Mouse (Mus musculus) small intestine, adult 2 months (tissue): ENCODE measurements at regions not wholly inside any gene's neighbourhood (a gene's known extent, or its start where the extent isn't known, plus 50 kb on each side); places are given as distances from the start of the nearest gene placed in this dataset.

Experiments used
- H3K27ac ChIP-seq: fragments of 200-500 bp; 2 replicates; pipeline ENCODE4 v1.5.1; 2012; ENCODE audit warnings: low read depth, low read length, control low read depth, inconsistent platforms; ENCODE audit not compliant: insufficient read depth
- H3K27me3 ChIP-seq: fragments of 200-500 bp; 2 replicates; pipeline ENCODE4 v1.6.1; 2012; ENCODE audit warnings: mild to moderate bottlenecking, moderate library complexity, low read length, inconsistent platforms; ENCODE audit not compliant: control insufficient read depth, insufficient read depth
- H3K36me3 ChIP-seq: fragments of 200-500 bp; 2 replicates; pipeline ENCODE4 v1.6.1; 2012; ENCODE audit warnings: mild to moderate bottlenecking, low read length, control low read depth, inconsistent platforms; ENCODE audit not compliant: control insufficient read depth, insufficient read depth
- H3K4me1 ChIP-seq: fragments of 200-500 bp; 2 replicates; pipeline ENCODE4 v1.6.1; 2012; ENCODE audit warnings: low read length, inconsistent platforms, mixed read lengths; ENCODE audit not compliant: control insufficient read depth, insufficient read depth, insufficient read length
- H3K4me3 ChIP-seq: fragments of 200-500 bp; 2 replicates; pipeline ENCODE4 v1.5.1; 2012; ENCODE audit warnings: low read depth, mild to moderate bottlenecking, control low read depth, inconsistent platforms, low read length, moderate library complexity
- CTCF ChIP-seq: fragments of 200-500 bp; IDR thresholded peaks from 2 replicates; pipeline ENCODE4 v1.5.1; 2012; ENCODE audit warnings: low read depth, mild to moderate bottlenecking, control low read depth, inconsistent platforms, low read length, moderate library complexity, mixed read lengths; ENCODE audit not compliant: insufficient replicate concordance, insufficient read length; ENCODE audit errors: extremely low read depth
- POLR2A ChIP-seq: fragments of 200-500 bp; IDR thresholded peaks from 2 replicates; pipeline ENCODE4 v1.6.1; 2012; ENCODE audit warnings: low read depth, mild to moderate bottlenecking, control low read depth, inconsistent platforms, low read length, moderate library complexity
- WGBS: fragments of 180-500 bp; shearing (Covaris S2); methylation state at CpG from one replicate; pipeline ENCODE4 v1.1.7; 2018; 5-methylcytosine and 5-hydroxymethylcytosine counted together

- H3K36me3 ChIP-seq: no peaks in the 10 kb centered on the region
- H3K27me3 ChIP-seq: no peaks in the 10 kb centered on the region
- 57% methylated on average over 7 of the region's 7 CpGs for WGBS
- no peak for TF ChIP-seq POLR2A
- no peak for TF ChIP-seq CTCF
- no peaks in the 10 kb centered on the region for H3K4me1 ChIP-seq
- H3K27ac ChIP-seq: no peak overlapping the region
- H3K4me3 ChIP-seq: no peak overlapping the region
Measured at GRCm38 (mm10) chr17:10001071-10001591, 318.5 kb downstream of the Qk start.

- no peak overlapping the region for H3K4me3 ChIP-seq
- no peaks in the 10 kb centered on the region for H3K4me1 ChIP-seq
- no peak overlapping the region for H3K27ac ChIP-seq
- 67% methylated on average over 5 of the region's 5 CpGs for WGBS
- no peaks in the 10 kb centered on the region for H3K27me3 ChIP-seq
- H3K36me3 ChIP-seq: no peaks in the 10 kb centered on the region
- TF ChIP-seq POLR2A (no peak), CTCF (no peak)
Measured at GRCm38 (mm10) chr17:9995321-9995720, 324.3 kb downstream of the Qk start.

- H3K27ac ChIP-seq: no peak overlapping the region
- no peaks in the 10 kb centered on the region for H3K36me3 ChIP-seq
- 96% methylated on average over 1 of the region's 1 CpGs for WGBS
- no peak for TF ChIP-seq CTCF
- TF ChIP-seq POLR2A: no peak
- no peaks in the 10 kb centered on the region for H3K4me1 ChIP-seq
- no peaks in the 10 kb centered on the region for H3K27me3 ChIP-seq
- H3K4me3 ChIP-seq: no peak overlapping the region
Measured at GRCm38 (mm10) chr17:9990744-9991143, 321.2 kb upstream of the Pabpc6 start.

GRCm38 (mm10) chr17:9981273-9981672, 311.8 kb upstream of the Pabpc6 start:
- TF ChIP-seq CTCF: no peak
- TF ChIP-seq POLR2A: no peak
- Histone ChIP-seq H3K27ac (no peak overlapping the region), H3K36me3 (no peaks in the 10 kb centered on the region), H3K4me1 (no peaks in the 10 kb centered on the region), H3K27me3 (no peaks in the 10 kb centered on the region), H3K4me3 (no peak overlapping the region)
- 82% methylated on average over 3 of the region's 3 CpGs for WGBS

- 76% methylated on average over 4 of the region's 4 CpGs for WGBS
- Histone ChIP-seq H3K27ac (no peak overlapping the region), H3K27me3 (no peaks in the 10 kb centered on the region), H3K36me3 (no peaks in the 10 kb centered on the region), H3K4me3 (no peak overlapping the region), H3K4me1 (no peaks in the 10 kb centered on the region)
- TF ChIP-seq POLR2A (no peak), CTCF (no peak)
Measured at GRCm38 (mm10) chr17:9976866-9977421, 307.4 kb upstream of the Pabpc6 start.

GRCm38 (mm10) chr17:9975995-9976394, 306.5 kb upstream of the Pabpc6 start:
- no peak overlapping the region for H3K4me3 ChIP-seq
- TF ChIP-seq CTCF (no peak), POLR2A (no peak)
- no peaks in the 10 kb centered on the region for H3K36me3 ChIP-seq
- no peaks in the 10 kb centered on the region for H3K4me1 ChIP-seq
- H3K27ac ChIP-seq: no peak overlapping the region
- H3K27me3 ChIP-seq: no peaks in the 10 kb centered on the region
- 84% methylated on average over 14 of the region's 14 CpGs for WGBS

GRCm38 (mm10) chr17:9975153-9975552, 305.6 kb upstream of the Pabpc6 start:
- no peaks in the 10 kb centered on the region for H3K4me1 ChIP-seq
- no peaks in the 10 kb centered on the region for H3K27me3 ChIP-seq
- no peak overlapping the region for H3K27ac ChIP-seq
- no peak overlapping the region for H3K4me3 ChIP-seq
- H3K36me3 ChIP-seq: no peaks in the 10 kb centered on the region
- no peak for TF ChIP-seq CTCF
- no peak for TF ChIP-seq POLR2A
- 88% methylated on average over 1 of the region's 1 CpGs for WGBS

- Histone ChIP-seq H3K27ac (no peak overlapping the region), H3K4me3 (no peak overlapping the region), H3K4me1 (no peaks in the 10 kb centered on the region), H3K27me3 (no peaks in the 10 kb centered on the region), H3K36me3 (no peaks in the 10 kb centered on the region)
- no peak for TF ChIP-seq CTCF
- TF ChIP-seq POLR2A: no peak
- 51% methylated on average over 7 of the region's 7 CpGs for WGBS
Measured at GRCm38 (mm10) chr17:9967988-9968387, 298.5 kb upstream of the Pabpc6 start.
